Mouse (Mus musculus) intestine, embryonic 16.5 days (tissue): ENCODE data around the gene Fxyd6. TPM values are rescaled to one million over a fixed set of nuclear protein-coding genes. Genes with fewer than 3 reads are reported as not detected.
A peak's percentile ranks its signal among the peaks of the same experiment; 100 is the strongest.

Experiments
- ATAC-seq: fragments of 200-750 bp; cut with Nextera tagmentation; 2 replicates; pipeline ENCODE4 v1.8.0; 2017; ENCODE audit warnings: moderate TSS enrichment, moderate library complexity
- H3K27ac ChIP-seq: fragments of 300-500 bp; sonication (generic); 2 replicates; pipeline ENCODE4 v1.5.1; 2014; ENCODE audit warnings: mild to moderate bottlenecking, low read length
- H3K27me3 ChIP-seq: fragments of 300-500 bp; sonication (generic); replicated peaks from 2 replicates; pipeline ENCODE4 v1.6.1; 2014; ENCODE audit warnings: low read length, control low read depth, mixed read lengths; ENCODE audit not compliant: control insufficient read depth, insufficient read depth
- H3K36me3 ChIP-seq: fragments of 300-500 bp; sonication (generic); 2 replicates; pipeline ENCODE4 v1.6.1; 2014; ENCODE audit warnings: low read length, control low read depth; ENCODE audit not compliant: control insufficient read depth, insufficient read depth
- H3K4me1 ChIP-seq: fragments of 300-500 bp; sonication (generic); 2 replicates; pipeline ENCODE4 v1.6.1; 2014; ENCODE audit warnings: low read length, control low read depth, mixed read lengths; ENCODE audit not compliant: control insufficient read depth, insufficient read depth
- H3K4me2 ChIP-seq: fragments of 300-500 bp; sonication (generic); 2 replicates; pipeline ENCODE4 v1.6.1; 2014; ENCODE audit warnings: low read depth, low read length, control low read depth
- H3K4me3 ChIP-seq: fragments of 300-500 bp; sonication (generic); 2 replicates; pipeline ENCODE4 v1.5.1; 2014; ENCODE audit warnings: mild to moderate bottlenecking, low read length
- H3K9ac ChIP-seq: fragments of 300-500 bp; sonication (generic); 2 replicates; pipeline ENCODE4 v1.6.1; 2014; ENCODE audit warnings: low read depth, low read length
- H3K9me3 ChIP-seq: fragments of 300-500 bp; sonication (generic); 2 replicates; pipeline ENCODE4 v1.6.1; 2016; ENCODE audit warnings: low read length, control low read depth; ENCODE audit not compliant: control insufficient read depth
- WGBS: fragments of 180-500 bp; shearing (Covaris S2); extraction: QIAGEN DNeasy Blood & Tissue Kit; methylation state at CpG from one replicate; pipeline ENCODE4 v1.1.7; 2014; 5-methylcytosine and 5-hydroxymethylcytosine counted together
- polyA plus RNA-seq: library from polyadenylated mRNA; unstranded; fragments of >200 nt; fragmentation: Nextera tagmentation; extraction: Ambion mirVana; gene quantifications from 2 replicates; pipeline ENCODE4 v1.2.1, GENCODE M21; 2015

Fxyd6 gene
- polyA plus RNA-seq, 1 experiment from 2014 or later: 66.7 TPM

- WGBS: 8% methylated on average over 25 of the region's 25 CpGs
- H3K9me3 ChIP-seq: no peaks in the 10 kb centered on the region
- H3K36me3 ChIP-seq: no peaks in the 10 kb centered on the region
- peak overlapping the region; percentile 41; the same call in 1 of the 2 replicates for H3K27ac ChIP-seq
- peak overlapping the region; percentile 94 for H3K4me2 ChIP-seq
- peak overlapping the region; percentile 68 for H3K9ac ChIP-seq
- peak overlapping the region; percentile 49 for H3K4me3 ChIP-seq
- no peaks in the 10 kb centered on the region; the same call in 1 of the 2 replicates for H3K27me3 ChIP-seq
- no peak; the same call in 1 of the 2 replicates for ATAC-seq
- peaks cover 12% of the 10 kb centered on the region for H3K4me1 ChIP-seq
Observed at GRCm38 (mm10) chr9:45370616-45371336, 791 bp downstream of the Fxyd6 start.

- H3K9ac ChIP-seq: peak overlapping the region; percentile 68; the same call in 1 of the 2 replicates
Observed at GRCm38 (mm10) chr9:45371337-45371707, 1.3 kb downstream of the Fxyd6 start.

GRCm38 (mm10) chr9:45373896-45374295 is 3.9 kb downstream of the Fxyd6 start:
- Histone ChIP-seq H3K27me3 (no peaks in the 10 kb centered on the region; the same call in 1 of the 2 replicates), H3K27ac (no peak overlapping the region), H3K4me3 (no peak overlapping the region), H3K4me2 (no peak overlapping the region), H3K4me1 (peaks cover 12% of the 10 kb centered on the region), H3K9ac (no peak overlapping the region), H3K36me3 (no peaks in the 10 kb centered on the region), H3K9me3 (no peaks in the 10 kb centered on the region)
- ATAC-seq: no peak
- 61% methylated on average over 3 of the region's 3 CpGs for WGBS

More at GRCm38 (mm10) chr9:45371337-45371707, 1.3 kb downstream of the Fxyd6 start:
- WGBS: 25% methylated on average over 2 of the region's 2 CpGs
- H3K4me3 ChIP-seq: peak overlapping the region; percentile 49
- no peak overlapping the region for H3K27ac ChIP-seq
- H3K4me2 ChIP-seq: peak overlapping the region; percentile 94
- no peak for ATAC-seq
- no peaks in the 10 kb centered on the region; the same call in 1 of the 2 replicates for H3K27me3 ChIP-seq
- no peaks in the 10 kb centered on the region for H3K36me3 ChIP-seq
- H3K9me3 ChIP-seq: no peaks in the 10 kb centered on the region
- H3K4me1 ChIP-seq: peaks cover 12% of the 10 kb centered on the region

GRCm38 (mm10) chr9:45374988-45375502 is 5.1 kb downstream of the Fxyd6 start:
- Histone ChIP-seq H3K27me3 (no peaks in the 10 kb centered on the region; the same call in 1 of the 2 replicates), H3K4me1 (peaks cover 7% of the 10 kb centered on the region), H3K36me3 (no peaks in the 10 kb centered on the region), H3K4me3 (no peak overlapping the region), H3K9ac (no peak overlapping the region), H3K4me2 (no peak overlapping the region), H3K9me3 (no peaks in the 10 kb centered on the region), H3K27ac (no peak overlapping the region)
- 75% methylated on average over 6 of the region's 6 CpGs for WGBS
- ATAC-seq: peak; percentile 42; the same call in 1 of the 2 replicates

GRCm38 (mm10) chr9:45376427-45376826 is 6.4 kb downstream of the Fxyd6 start:
- H3K4me1 ChIP-seq: no peaks in the 10 kb centered on the region
- no peaks in the 10 kb centered on the region for H3K27me3 ChIP-seq
- H3K9ac ChIP-seq: no peak overlapping the region
- H3K36me3 ChIP-seq: no peaks in the 10 kb centered on the region
- no peaks in the 10 kb centered on the region for H3K9me3 ChIP-seq
- WGBS: 59% methylated on average over 4 of the region's 4 CpGs
- no peak for ATAC-seq
- no peak overlapping the region for H3K4me3 ChIP-seq
- no peak overlapping the region for H3K4me2 ChIP-seq
- H3K27ac ChIP-seq: no peak overlapping the region

- 80% methylated on average over 2 of the region's 2 CpGs for WGBS
- no peak overlapping the region for H3K4me2 ChIP-seq
- no peak for ATAC-seq
- H3K9ac ChIP-seq: no peak overlapping the region
- H3K27me3 ChIP-seq: no peaks in the 10 kb centered on the region
- H3K9me3 ChIP-seq: no peaks in the 10 kb centered on the region
- no peak overlapping the region for H3K4me3 ChIP-seq
- H3K27ac ChIP-seq: no peak overlapping the region
- H3K4me1 ChIP-seq: no peaks in the 10 kb centered on the region
- H3K36me3 ChIP-seq: no peaks in the 10 kb centered on the region
Observed at GRCm38 (mm10) chr9:45376883-45377282, 6.9 kb downstream of the Fxyd6 start.

GRCm38 (mm10) chr9:45380411-45381251 is 10.6 kb downstream of the Fxyd6 start:
- Histone ChIP-seq H3K27ac (no peak overlapping the region), H3K4me1 (no peaks in the 10 kb centered on the region)
- WGBS: 45% methylated on average over 10 of the region's 10 CpGs

GRCm38 (mm10) chr9:45382336-45382735 is 12.4 kb downstream of the Fxyd6 start:
- ATAC-seq: no peak
- Histone ChIP-seq H3K9ac (no peak overlapping the region), H3K36me3 (no peaks in the 10 kb centered on the region), H3K4me1 (no peaks in the 10 kb centered on the region), H3K27ac (no peak overlapping the region), H3K27me3 (no peaks in the 10 kb centered on the region), H3K4me2 (no peak overlapping the region), H3K9me3 (no peaks in the 10 kb centered on the region), H3K4me3 (no peak overlapping the region)
- 61% methylated on average over 5 of the region's 5 CpGs for WGBS

More at GRCm38 (mm10) chr9:45380411-45381251, 10.6 kb downstream of the Fxyd6 start:
- no peak overlapping the region for H3K4me2 ChIP-seq
- no peak overlapping the region for H3K9ac ChIP-seq
- no peak overlapping the region for H3K4me3 ChIP-seq
- H3K9me3 ChIP-seq: no peaks in the 10 kb centered on the region
- no peaks in the 10 kb centered on the region for H3K36me3 ChIP-seq
- no peak for ATAC-seq
- H3K27me3 ChIP-seq: no peaks in the 10 kb centered on the region

- H3K4me3 ChIP-seq: no peak overlapping the region
- no peak overlapping the region for H3K4me2 ChIP-seq
- H3K9ac ChIP-seq: no peak overlapping the region
- ATAC-seq: no peak
- no peaks in the 10 kb centered on the region for H3K9me3 ChIP-seq
- H3K4me1 ChIP-seq: no peaks in the 10 kb centered on the region
- no peaks in the 10 kb centered on the region for H3K27me3 ChIP-seq
- 83% methylated on average over 5 of the region's 5 CpGs for WGBS
- no peaks in the 10 kb centered on the region for H3K36me3 ChIP-seq
- H3K27ac ChIP-seq: no peak overlapping the region
Observed at GRCm38 (mm10) chr9:45382834-45383233, 12.8 kb downstream of the Fxyd6 start.
